Mouse (Mus musculus): Measurements from ENCODE around the gene Il1rapl2.

- TF ChIP-seq CTCF (conservative IDR thresholded peaks at IDR 0.05; ENCODE audit: insufficient read depth, insufficient read length, low read depth, low read length) (no peak), POLR2A (IDR thresholded peaks at IDR 0.05; ENCODE audit: low read depth, low read length) (no peak)
Measured at GRCm38 (mm10) chrX:137971306-137971705, 400.9 kb downstream of the Il1rapl2 start.

Measured in kidney, adult 2 months (tissue).